Mouse (Mus musculus): ENCODE results near the gene Wdr17.
"Not testable (repeated sequence)": the region's sequence is repeated elsewhere in the genome, so short reads cannot be mapped to it uniquely, and the experiment has no call there.

Gene Wdr17

DNA sequence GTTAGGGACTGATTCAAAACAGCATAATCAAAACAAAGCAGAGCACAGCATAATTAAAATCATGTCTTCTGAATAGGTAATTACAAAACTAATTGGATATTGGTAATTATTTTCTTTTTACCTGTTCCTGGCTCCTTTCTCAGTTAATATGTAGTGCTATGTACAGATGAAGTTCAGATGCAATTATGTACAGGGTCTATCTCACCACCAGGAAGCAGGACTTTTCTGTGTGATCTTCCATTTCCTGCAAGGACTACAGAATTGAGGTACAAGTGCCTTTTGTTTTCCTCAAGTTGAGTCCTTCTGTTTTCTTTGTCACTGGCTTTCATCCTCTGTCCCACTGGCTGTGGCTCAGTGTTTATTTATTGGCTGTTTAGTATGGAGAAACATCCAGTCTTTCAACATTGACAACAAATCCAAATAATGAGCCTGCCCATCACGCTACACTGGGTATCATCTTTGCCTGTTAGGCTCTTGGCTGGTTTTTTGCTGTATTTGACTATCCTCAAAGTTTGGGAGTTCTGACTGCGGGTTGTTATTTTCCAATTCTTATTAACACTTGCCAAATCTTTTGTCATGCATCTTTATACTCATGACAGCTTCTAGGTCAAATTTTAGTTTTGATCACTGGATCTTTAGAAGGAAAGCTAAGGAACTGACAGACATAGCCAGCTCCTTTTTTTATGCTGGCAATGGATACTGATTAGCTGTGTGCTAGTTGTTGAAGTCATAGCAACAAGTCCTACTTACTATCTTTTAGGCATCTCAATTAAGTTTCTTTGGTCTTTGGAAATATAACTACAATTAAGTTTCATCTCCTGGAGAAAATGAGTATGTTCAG lies 94.9 kb downstream of the Wdr17 start:
- no peak for DNase-seq

GRCm38 (mm10) chr8:54780134-54780942 lies 106.6 kb downstream of the Wdr17 start:
- no peak for DNase-seq

- DNase-seq, result no peak
These were observed 107.5 kb downstream of the Wdr17 start for GRCm38 (mm10) chr8:54779317-54780133.

DNA sequence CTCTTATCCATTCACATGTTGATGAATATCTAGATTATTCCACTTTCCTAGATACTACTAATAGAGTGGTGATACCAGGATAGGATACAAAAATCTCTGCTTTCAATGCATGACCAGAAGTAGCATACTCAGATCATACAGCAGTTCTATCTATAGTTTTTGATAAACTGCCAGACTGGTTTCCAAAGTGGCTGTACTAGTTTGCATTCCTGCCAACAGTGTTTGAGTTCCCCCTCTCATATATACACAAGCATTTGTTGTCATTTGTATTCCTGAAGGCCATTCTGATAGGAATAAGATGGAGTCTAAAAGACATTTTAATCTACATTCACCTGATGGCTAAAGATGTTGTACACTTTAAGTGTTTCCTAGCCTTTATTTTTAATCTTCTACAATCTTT lies 110.0 kb downstream of the Wdr17 start:
- no peak for DNase-seq

- DNase-seq, result no peak
These were observed 110.7 kb downstream of the Wdr17 start for GRCm38 (mm10) chr8:54776241-54776640.

- DNase-seq, result no peak
These were observed 129.3 kb downstream of the Wdr17 start for GRCm38 (mm10) chr8:54757646-54758045.

DNA sequence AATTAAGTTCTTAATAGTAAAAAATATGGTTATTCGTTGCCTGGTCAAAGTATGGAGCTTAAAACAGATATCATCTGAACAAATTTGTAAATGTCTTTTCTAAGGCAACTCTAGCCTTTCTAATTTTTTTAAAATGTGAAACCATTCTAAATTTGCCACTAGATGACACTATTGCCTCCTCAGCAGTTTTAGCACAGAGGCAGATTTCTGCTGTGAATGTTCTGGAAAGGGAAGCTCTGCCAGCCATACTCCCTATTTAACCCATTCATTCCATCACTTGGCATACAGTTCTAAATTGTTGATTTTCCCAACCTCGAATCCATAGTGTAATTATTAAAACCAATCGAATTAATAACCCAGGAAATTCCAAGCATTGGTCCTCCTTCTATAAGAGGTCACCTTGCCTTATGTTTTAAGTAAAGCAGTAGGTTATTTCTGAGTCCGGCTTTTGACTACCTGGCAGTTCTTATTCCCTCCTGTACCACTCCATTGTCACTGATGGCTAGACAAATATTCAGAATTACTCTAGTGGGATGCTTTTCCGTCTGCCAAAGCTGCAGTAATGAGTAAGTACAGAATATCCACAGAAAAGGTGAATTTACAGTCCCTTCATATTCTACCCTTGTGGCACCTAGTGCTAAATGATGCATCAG lies 150.2 kb downstream of the Wdr17 start:
- DNase-seq, result no peak

- no peak for DNase-seq
These were observed 162.3 kb downstream of the Wdr17 start for GRCm38 (mm10) chr8:54724668-54725035.

DNA sequence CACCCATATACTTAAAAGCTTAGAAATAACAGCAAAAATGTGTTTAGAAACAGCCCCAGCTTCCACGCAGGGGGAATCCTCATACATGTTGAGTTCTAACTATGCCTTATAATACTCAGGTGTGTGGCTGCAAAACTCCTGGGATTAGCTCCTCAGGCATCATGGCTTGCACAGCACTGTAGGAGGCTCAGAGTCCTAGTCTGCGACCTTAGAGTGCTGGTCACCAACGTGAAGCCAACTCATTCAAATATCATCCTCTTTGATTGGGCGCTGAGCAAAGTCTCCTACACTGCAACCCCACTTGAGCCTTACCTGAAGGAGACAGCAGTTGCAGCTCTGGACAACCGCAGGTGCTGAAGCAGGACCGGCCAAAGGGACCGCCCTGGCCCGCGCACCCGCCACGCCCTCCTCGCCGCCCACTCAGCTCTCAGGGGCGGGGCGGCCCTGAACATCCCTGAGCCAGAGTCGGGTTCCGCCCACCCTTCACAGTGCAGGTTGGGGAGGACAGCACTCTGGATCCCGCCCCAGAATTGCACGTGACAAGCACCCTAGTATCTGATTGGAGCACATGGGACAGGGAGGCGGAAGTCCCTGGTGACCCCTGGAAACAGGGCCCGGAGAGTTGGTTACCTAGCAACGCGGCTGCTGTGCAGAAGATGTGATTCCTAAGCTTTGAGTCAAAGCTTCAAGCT lies 162.9 kb downstream of the Wdr17 start:
- peak; percentile 6 to 21 for DNase-seq

DNA sequence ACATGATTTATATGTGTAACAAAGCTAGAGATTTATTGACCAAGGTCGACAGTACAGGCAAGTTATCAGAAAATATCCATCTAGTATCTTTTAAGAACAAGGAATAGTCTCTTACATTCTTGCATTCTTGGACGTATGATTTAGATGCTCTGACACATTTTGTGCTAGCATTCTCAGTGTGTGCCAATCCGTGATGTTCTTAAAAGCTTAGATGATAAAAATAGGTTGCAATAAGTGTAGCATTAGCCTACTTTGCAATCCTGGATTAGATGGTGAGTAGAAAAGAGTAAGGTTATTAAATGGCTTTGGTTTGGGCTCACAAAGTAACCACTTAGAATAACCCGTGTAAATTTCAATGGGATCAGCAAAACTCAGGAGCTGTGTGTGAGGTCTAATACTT lies 168.5 kb downstream of the Wdr17 start:
- no peak for DNase-seq

DNA sequence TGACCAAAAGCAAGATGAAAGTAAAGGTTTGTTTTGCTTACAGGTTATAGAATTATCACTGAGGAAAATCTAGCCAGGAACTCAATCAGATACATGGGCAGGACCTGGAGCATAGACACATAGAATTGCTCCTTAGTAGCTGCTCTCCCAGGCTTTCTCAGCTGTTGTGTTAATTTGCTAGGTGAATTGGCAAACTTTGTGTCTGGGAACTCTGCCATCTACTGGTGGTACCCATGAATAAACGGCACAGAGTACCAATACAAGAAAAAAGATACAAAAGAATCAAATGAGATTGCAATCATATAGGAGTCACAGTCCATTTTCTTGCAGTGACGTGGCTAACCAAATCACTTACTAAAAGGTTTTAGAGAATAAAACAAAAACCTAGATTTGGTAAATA lies 181.2 kb downstream of the Wdr17 start:
- DNase-seq, result no peak

- DNase-seq, result no peak
These were observed 215.2 kb downstream of the Wdr17 start for GRCm38 (mm10) chr8:54671806-54672205.

- no peak for DNase-seq
These were observed 219.2 kb downstream of the Wdr17 start for GRCm38 (mm10) chr8:54667756-54668155.

DNA sequence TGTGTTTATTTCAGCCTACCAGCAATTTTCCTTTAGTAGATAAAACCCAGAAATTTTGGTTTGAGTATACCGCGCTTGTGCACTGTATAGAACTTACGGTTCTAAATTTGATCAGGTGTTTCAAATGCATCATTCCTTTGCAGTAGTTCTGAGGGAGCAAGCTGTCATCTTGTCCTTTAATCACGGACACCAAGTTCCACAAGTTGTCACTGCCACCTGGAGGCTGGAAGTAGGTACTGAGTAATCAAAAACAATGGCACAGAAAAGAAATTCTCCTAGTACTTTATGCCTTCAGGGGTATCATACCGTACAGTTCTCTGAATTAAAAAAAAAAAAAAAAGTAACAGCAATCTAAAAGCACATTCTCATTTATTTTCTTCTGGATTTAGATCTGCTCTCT lies 226.3 kb downstream of the Wdr17 start:
- DNase-seq, result no peak

GRCm38 (mm10) chr8:54659703-54660102 lies 227.3 kb downstream of the Wdr17 start:
- DNase-seq, result no peak

GRCm38 (mm10) chr8:54638634-54639033 lies 248.3 kb downstream of the Wdr17 start:
- no peak for DNase-seq

GRCm38 (mm10) chr8:54616710-54617109 lies 270.3 kb downstream of the Wdr17 start:
- DNase-seq, result not testable (repeated sequence)

- no peak for DNase-seq
These were observed 276.7 kb downstream of the Wdr17 start for GRCm38 (mm10) chr8:54610238-54610637.

DNA sequence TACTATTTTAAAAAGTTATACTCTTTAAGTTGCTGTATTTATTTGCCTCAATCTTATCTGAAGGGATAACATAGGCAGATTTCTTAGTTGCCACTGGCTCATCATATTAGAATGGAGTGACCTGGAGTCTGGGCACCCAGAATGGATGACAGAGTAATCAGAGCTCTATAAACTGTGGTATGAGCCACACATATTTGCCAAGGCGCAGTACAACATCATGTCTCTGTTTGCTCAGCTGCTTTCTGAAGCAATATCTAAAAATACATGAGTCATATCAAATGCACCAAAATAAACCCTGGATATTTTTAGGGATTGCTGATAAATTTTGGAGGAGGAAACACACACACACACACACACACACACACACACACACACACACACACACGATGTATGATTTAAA lies 277.6 kb downstream of the Wdr17 start:
- no peak for DNase-seq

DNA sequence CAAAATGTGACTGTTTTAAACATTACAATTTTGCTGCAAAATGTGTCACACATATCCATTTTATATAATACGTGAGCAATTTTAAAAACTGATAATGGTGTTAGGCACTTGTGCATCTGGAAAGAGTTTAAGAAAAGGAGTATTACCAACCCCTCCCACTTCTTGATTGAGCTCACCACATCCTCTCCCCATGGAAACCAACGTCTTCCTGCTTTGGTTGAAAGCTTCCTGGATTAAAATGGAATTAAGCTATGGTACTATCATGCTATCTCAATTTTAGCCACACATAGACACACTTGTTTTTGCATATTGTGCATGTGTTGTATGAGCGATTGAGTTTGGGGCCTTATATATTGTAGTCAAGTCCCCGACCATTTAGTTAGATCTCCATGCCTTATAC lies 283.5 kb downstream of the Wdr17 start:
- DNase-seq, result no peak

DNA sequence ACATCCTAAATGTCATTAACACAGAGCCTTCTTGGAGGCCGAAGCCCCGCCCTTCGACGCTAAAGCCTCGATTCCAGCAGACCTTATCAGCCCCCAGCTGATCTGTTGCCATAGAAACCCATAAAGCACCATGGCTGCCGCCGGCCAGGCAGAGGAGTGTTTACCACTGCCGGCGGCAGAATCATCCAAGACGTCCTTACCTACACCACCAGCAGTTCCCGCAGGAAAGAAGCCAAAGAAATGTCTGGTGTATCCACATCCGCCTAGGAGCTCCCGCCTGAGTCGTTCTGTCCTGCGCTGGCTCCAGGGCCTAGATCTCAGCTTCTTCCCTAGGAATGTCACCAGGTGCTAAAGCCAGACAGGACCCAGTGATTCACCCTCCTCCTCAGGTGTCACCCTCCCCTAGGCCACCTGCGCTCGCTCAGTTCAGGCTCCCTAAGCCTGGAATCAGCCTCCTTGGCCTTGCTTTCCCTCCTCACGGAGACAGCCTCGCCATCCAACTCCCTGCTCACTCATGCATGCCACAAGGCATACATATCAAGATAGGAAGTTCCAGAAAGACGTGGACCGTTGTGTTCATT lies 286.2 kb downstream of the Wdr17 start, which contains the start of gene Spata4:
Gene Spata4, plus strand, starts transcription at position 111 of the 581 bp plus-strand sequence.
- no peak for DNase-seq

DNA sequence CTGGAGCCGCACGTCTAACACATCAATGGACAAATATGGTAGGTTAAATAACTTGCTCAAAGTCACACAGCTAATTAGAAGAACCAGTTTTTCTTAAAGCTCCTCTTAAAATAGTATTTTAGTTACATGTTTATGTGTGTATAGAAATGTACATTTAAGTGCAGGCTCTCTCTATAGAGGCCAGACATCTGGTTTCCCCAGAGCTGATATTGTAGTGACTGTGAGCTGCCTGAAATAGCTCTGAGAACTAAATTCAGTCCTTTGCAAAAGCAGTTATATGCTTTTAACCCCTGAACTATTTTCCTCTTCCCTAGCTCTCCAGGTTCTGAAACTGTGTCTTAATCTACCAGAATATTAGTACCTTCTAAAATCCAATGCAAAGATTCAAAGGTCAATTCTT lies 289.6 kb downstream of the Wdr17 start:
- no peak for DNase-seq
